Mouse (Mus musculus) lung, postnatal 0 days (tissue): ENCODE measurements around the gene Ergic2. TPM values are rescaled to one million over a fixed set of nuclear protein-coding genes. Genes with fewer than 3 reads are reported as not detected.
A peak's percentile ranks its signal among the peaks of the same experiment; 100 is the strongest.

ENCODE experiments used
- ATAC-seq: fragments of 200-750 bp; cut with Nextera tagmentation; 2 replicates; pipeline ENCODE4 v1.8.0; 2017; ENCODE audit warnings: moderate library complexity
- DNase-seq: peaks from one replicate; pipeline ENCODE4 v3.0.0-alpha.2; 2016; ENCODE audit warnings: low spot score
- H3K27ac ChIP-seq: fragments of 300-500 bp; sonication (generic); 2 replicates; pipeline ENCODE4 v1.5.1; 2014; ENCODE audit warnings: antibody characterized with exemption, mild to moderate bottlenecking, low read length, mixed read lengths
- H3K27me3 ChIP-seq: fragments of 300-500 bp; sonication (generic); replicated peaks from 2 replicates; pipeline ENCODE4 v1.6.1; 2014; ENCODE audit warnings: low read length, mixed read lengths; ENCODE audit not compliant: insufficient read depth
- H3K36me3 ChIP-seq: fragments of 300-500 bp; sonication (generic); 2 replicates; pipeline ENCODE4 v1.6.1; 2014; ENCODE audit warnings: low read length, mixed read lengths; ENCODE audit not compliant: insufficient read depth
- H3K4me1 ChIP-seq: fragments of 300-500 bp; sonication (generic); 2 replicates; pipeline ENCODE4 v1.6.1; 2014; ENCODE audit warnings: antibody characterized with exemption, low read depth, low read length, mixed read lengths; ENCODE audit not compliant: insufficient read depth
- H3K4me2 ChIP-seq: fragments of 300-500 bp; sonication (generic); replicated peaks from 2 replicates; pipeline ENCODE4 v1.6.1; 2014; ENCODE audit warnings: low read depth, mild to moderate bottlenecking, low read length, moderate library complexity, mixed read lengths
- H3K4me3 ChIP-seq: fragments of 300-500 bp; sonication (generic); 2 replicates; pipeline ENCODE4 v1.5.1; 2014; ENCODE audit warnings: low read depth, low read length
- H3K9ac ChIP-seq: fragments of 300-500 bp; sonication (generic); replicated peaks from 2 replicates; pipeline ENCODE4 v1.6.1; 2014; ENCODE audit warnings: low read depth, mild to moderate bottlenecking
- H3K9me3 ChIP-seq: fragments of 300-500 bp; sonication (generic); 2 replicates; pipeline ENCODE4 v1.6.1; 2016; ENCODE audit warnings: low read length, mixed read lengths
- CTCF ChIP-seq: IDR thresholded peaks from 2 replicates; pipeline ENCODE4 v1.5.1; 2016; ENCODE audit warnings: antibody characterized with exemption, mild to moderate bottlenecking
- EP300 ChIP-seq: IDR thresholded peaks from 2 replicates; pipeline ENCODE4 v1.6.1; 2016; ENCODE audit warnings: antibody characterized with exemption, mild to moderate bottlenecking, control low read depth
- WGBS: fragments of 180-500 bp; shearing (Covaris S2); extraction: QIAGEN DNeasy Blood & Tissue Kit; methylation state at CpG from one replicate; pipeline ENCODE4 v1.1.7; 2014; 5-methylcytosine and 5-hydroxymethylcytosine counted together
- polyA plus RNA-seq: library from polyadenylated mRNA; unstranded; fragments of >200 nt; fragmentation: Nextera tagmentation; extraction: Ambion mirVana; gene quantifications from 2 replicates; pipeline ENCODE4 v1.2.1, GENCODE M21; 2015

Ergic2 gene
- polyA plus RNA-seq, 1 experiment from 2014 or later, result 159 TPM

DNA sequence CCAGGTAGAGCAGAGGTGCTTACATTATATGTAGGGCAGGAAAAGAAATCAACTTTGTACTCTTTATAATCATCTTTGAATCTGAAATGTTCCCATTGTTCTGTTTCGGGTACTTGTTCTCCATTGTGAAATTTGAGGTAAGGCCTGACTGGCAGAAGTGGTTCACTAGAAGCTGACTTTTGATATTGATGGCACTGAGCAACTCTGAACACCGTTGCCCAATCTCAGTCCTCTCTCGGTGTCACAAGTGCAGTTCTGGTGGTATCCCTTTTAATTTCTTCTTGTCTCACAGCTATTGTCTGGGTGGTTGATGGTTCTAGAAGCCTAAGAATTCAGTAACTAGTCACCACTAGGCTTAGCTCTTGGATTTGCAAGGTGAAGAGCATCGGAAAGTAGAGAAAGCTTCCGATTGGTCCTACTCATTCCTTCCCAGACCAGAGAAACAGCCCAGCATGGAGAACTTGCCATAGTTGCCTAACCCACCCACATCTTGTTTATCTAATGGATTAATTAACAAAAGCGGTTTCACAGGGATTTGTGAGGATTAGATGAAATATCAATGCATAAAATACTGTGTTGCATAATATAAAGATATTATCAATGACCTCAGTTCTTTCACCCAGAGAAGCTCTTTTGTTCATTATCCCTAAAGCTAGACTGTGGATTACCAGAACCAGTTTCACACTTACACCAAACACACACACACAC, 72.7 kb downstream of the Ergic2 start:
- no peaks in the 10 kb centered on the region for H3K4me1 ChIP-seq
- H3K27me3 ChIP-seq, result no peaks in the 10 kb centered on the region
- ATAC-seq, result no peak
- DNase-seq, result no peak
- H3K36me3 ChIP-seq, result no peaks in the 10 kb centered on the region
- H3K4me3 ChIP-seq, result no peak overlapping the region
- H3K27ac ChIP-seq, result no peak overlapping the region
- H3K4me2 ChIP-seq, result no peak overlapping the region
- 80% methylated on average over 6 of the region's 6 CpGs for WGBS
- no peak overlapping the region for H3K9ac ChIP-seq
- TF ChIP-seq CTCF, result no peak
- no peak for TF ChIP-seq EP300
- H3K9me3 ChIP-seq, result no peaks in the 10 kb centered on the region

DNA sequence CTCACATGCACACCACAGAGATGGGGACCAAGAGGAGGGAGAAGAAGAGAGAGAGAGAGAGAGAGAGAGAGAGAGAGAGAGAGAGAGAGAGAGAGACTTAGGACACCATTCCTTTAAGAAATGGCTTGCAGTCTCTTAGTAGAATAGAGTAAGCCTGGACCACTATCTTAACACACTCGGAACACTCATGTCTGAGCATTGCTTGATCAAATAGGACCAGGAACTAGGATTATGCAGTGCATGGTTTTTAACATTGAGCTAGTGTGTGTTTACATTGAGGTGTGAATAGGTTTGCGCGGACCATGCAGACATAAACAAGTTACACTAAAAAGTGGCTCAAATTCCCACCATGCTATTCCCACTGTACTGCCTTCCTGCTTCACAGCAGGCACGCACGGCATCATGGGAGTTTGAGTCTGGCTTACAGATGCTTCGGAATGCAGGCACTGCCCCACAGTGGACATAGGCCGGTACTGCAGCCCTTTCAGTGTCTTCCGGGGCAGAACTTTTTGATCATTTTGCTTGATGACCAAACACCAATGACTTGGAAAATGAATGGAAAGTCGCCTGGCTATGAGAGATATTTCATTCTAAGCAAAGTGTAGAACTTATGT, 76.3 kb downstream of the Ergic2 start:
- no peaks in the 10 kb centered on the region for H3K27me3 ChIP-seq
- no peaks in the 10 kb centered on the region for H3K36me3 ChIP-seq
- peak; percentile 88 for DNase-seq
- no peaks in the 10 kb centered on the region for H3K4me1 ChIP-seq
- H3K9me3 ChIP-seq, result no peaks in the 10 kb centered on the region
- peak; percentile 95 for TF ChIP-seq CTCF
- no peak for TF ChIP-seq EP300
- 23% methylated on average over 9 of the region's 9 CpGs for WGBS
- H3K9ac ChIP-seq, result no peak overlapping the region
- ATAC-seq, result peak; percentile 59
- no peak overlapping the region for H3K27ac ChIP-seq
- no peak overlapping the region for H3K4me2 ChIP-seq
- H3K4me3 ChIP-seq, result no peak overlapping the region

DNA sequence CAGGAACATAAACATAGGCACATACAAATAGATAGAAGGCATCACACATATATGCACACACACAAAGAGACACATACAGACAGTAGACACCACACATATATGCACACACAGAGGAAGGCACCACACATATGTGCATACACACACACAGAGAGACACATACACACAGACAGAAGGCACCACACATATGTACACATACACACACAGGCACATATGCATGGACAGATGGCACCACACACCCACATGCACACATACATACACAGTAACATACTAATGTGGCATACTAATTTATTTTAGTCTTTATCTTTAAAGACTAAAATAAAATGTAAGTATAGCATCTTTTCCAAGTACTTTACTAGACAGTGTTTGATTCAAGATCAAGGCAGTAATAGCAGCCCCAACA, 78.6 kb downstream of the Ergic2 start:
- TF ChIP-seq EP300, result no peak
- no peak for TF ChIP-seq CTCF
- H3K36me3 ChIP-seq, result no peaks in the 10 kb centered on the region
- ATAC-seq, result no peak
- H3K9me3 ChIP-seq, result no peaks in the 10 kb centered on the region
- no peak overlapping the region for H3K27ac ChIP-seq
- no peaks in the 10 kb centered on the region for H3K4me1 ChIP-seq
- no peak overlapping the region for H3K9ac ChIP-seq
- H3K4me2 ChIP-seq, result no peak overlapping the region
- no peak for DNase-seq
- H3K27me3 ChIP-seq, result no peaks in the 10 kb centered on the region
- H3K4me3 ChIP-seq, result no peak overlapping the region

DNA sequence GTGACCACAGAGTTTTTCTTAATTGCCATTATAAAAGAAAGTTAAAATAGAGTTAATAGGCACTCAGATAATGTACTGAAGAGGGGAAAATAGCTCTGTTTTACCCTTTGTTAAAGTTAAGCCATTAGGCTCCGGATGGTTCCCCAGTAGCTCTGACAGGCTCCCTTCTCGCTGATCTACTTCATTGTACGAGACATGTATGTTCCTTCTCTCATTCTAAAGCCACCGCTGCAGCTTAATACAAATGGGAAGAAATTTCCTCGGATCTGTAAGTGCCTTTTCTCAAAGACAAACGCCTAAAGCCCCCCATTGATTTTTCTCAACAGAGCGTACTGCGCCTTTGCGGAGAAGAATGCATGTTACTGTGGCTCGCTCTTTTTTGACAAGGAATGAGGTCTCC, 79.9 kb downstream of the Ergic2 start:
- Histone ChIP-seq H3K4me3 (no peak overlapping the region), H3K27me3 (no peaks in the 10 kb centered on the region), H3K4me2 (no peak overlapping the region), H3K27ac (no peak overlapping the region), H3K4me1 (no peaks in the 10 kb centered on the region), H3K36me3 (no peaks in the 10 kb centered on the region), H3K9me3 (no peaks in the 10 kb centered on the region), H3K9ac (no peak overlapping the region)
- ATAC-seq (no peak), DNase-seq (no peak)
- 76% methylated on average over 10 of the region's 10 CpGs for WGBS
- no peak for TF ChIP-seq CTCF
- TF ChIP-seq EP300, result no peak

Other genes starting within 250 kb of the Ergic2 start
- 1.1 and 1.2 TPM in 2 replicates for gene Far2, start 165.1 kb downstream of the Ergic2 start, polyA plus RNA-seq
- 2.2 and 2.7 TPM in 2 replicates for gene Tmtc1, start 232.0 kb upstream of the Ergic2 start, polyA plus RNA-seq